Mouse (Mus musculus): ENCODE data around the gene Tbc1d2.
"Not testable (repeated sequence)": the region's sequence is repeated elsewhere in the genome, so short reads cannot be mapped to it uniquely, and the experiment has no call there.

Tbc1d2 gene

DNA sequence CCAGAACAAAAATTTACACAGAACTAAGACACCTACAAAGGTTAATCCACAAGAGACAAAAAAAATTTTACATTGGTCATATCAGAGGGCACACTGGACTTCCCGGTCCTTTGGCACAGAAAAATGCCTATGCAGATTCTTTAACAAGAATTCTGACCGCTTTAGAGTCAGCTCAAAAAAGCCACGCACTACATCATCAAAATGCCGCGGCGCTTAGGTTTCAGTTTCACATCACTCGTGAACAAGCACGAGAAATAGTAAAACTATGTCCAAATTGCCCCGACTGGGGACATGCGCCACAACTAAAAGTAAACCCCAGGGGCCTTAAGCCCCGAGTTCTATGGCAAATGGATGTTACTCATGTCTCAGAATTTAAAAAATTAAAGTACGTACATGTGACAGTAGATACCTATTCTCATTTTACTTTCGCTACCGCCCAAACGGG, 69.2 kb downstream of the Tbc1d2 start:
- DNase-seq (ENCODE audit: low spot score), result not testable (repeated sequence)

DNA sequence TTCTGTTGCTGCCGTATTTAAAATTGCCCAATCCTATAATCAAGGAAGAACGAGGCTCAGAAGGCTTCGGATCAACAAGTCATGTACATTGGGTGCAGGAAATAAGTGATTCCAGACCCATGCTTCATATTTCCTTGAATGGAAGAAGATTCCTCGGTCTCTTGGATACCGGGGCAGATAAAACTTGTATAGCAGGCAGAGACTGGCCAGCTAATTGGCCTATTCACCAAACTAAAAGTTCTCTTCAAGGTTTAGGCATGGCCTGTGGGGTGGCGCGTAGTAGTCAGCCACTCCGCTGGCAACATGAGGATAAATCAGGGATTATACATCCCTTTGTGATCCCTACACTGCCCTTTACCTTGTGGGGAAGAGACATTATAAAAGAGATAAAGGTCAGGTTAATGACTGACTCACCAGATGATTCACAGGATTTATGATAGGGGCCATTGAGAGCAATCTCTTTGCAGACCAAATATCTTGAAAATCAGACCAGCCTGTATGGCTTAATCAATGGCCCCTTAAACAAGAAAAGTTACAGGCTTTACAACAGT, 71.1 kb downstream of the Tbc1d2 start:
- DNase-seq (ENCODE audit: low spot score), result not testable (repeated sequence)

DNA sequence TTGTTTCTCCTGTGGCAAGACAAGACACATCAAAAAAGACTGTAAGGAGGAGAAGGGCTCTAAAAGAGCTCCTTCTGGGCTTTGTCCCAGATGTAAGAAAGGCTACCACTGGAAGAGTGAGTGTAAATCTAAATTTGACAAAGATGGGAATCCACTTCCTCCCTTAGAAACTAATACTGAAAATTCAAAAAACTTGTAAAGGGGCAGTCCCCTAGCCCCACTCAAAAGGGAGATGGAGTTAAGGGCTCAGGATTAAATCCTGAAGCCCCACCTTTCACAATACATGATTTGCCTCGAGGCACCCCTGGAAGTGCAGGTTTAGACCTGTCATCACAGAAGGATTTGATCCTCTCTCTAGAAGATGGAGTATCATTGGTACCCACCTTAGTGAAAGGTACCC, 71.8 kb downstream of the Tbc1d2 start:
- no peak for DNase-seq (ENCODE audit: low spot score)

DNA sequence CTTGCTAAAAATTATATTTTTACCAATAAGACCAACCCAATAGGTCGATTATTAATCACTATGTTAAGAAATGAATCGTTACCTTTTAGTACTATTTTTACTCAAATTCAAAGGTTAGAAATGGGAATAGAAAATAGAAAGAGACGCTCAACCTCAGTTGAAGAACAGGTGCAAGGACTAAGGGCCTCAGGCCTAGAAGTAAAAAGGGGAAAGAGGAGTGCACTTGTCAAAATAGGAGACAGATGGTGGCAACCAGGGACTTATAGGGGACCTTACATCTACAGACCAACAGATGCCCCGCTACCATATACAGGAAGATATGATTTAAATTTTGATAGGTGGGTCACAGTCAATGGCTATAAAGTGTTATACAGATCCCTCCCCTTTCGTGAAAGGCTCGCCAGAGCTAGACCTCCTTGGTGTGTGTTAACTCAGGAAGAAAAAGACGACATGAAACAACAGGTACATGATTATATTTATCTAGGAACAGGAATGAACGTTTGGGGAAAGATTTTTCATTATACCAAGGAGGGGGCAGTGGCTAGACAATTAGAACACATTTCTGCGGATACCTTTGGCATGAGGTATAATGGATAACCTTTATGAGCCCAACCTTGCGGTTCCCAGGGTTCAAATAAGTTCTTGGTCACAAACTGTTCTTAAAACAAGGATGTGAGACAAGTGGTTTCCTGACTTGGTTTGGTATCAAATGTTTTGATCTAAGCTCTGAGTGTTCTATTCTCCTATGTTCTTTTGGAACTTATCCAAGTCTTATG, 74.3 kb downstream of the Tbc1d2 start:
- not testable (repeated sequence) for DNase-seq (ENCODE audit: low spot score)

DNA sequence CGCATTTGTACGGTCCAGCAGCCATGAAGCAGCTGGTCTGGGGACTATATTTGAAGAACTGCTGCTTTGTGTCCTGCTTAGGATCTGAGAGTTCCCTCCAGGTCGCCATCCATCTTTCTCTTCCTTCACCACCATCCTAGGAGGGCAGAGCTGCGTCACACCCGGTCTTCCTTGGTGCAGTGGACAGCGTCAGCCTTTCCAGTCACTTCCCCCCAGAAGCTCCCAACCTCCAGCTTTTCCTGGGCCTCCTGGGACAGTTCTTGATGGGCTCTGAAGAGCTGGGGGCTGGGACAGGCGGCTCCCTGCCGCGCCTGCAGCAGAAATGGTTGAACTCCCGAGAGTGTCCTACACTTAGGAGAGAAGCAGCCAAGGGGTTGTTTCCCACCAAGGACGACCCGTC, 75.2 kb downstream of the Tbc1d2 start:
- DNase-seq (ENCODE audit: low spot score), result no peak

DNA sequence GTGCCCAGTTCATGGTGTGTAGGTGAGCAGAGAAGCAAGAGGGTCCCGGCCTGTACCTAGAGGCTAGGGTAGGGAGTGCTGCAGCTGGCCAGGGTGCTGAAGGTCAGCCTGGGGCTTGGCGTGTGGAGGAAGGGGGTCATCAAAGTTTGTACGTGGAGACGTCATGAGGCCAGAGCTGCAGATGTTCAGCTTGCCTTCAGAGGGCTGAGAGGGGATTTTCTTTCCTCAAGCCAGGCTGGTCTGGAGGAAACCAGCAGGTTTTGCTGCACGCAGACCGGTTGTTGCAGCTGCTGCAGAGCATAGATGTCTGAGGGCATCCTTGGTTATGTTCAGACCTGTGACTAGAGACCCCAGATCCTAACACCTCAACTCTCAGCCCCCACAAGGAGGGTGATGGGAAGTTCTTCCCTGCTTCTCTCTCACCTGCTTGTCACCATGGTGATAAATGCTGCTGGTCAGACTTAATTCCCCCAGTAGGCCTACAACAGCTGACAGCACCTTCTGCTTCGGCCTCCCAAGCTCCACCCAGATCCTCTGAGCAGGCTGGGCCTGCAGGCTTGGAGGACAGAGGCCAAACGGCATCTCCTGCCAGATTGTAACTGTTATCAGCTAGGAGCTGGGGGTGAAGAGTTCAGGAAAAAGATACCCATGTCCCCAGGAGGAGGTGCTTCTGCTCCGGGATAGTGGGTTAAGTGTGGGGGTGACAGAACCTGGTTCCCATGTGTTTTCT, 75.8 kb downstream of the Tbc1d2 start:
- DNase-seq (ENCODE audit: low spot score), result no peak

DNA sequence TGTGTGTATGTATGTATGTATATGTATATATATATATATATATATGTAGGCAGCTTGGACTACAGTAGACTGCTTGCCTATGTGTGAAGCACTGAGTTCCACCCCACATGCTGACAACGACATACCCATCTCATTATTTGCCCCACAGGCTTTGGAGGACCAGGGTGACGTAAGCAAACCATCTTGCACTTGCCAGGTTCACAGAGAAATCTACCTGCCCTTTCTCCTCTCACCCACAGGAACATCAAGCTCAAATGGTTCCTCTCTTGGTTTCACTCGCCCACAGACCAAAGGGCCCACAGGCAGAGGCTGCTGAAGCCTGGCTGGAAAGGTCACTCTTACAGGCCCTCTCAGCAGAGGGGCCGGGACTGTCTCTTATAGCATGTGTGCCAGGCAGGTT, 77.4 kb downstream of the Tbc1d2 start:
- DNase-seq (ENCODE audit: low spot score), result no peak

DNA sequence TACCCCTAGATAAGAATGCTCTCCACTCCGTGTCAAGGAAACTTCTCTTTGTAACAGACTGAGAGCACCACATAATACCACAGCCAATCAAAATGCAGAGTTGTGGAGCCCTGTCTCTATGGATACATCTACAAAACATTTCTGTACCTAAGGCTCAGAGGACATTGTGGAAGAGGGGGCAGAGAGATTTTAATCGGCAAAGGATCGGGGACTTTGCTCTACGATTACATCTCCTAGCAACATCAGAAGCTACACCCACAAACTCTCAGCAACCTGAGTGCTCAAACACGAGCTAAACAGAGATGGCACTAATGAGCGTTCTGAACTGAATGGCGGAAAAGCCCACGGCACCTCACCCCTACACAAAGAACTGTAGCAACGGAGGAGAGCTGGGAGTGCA, 78.3 kb downstream of the Tbc1d2 start:
- no peak for DNase-seq (ENCODE audit: low spot score)

DNA sequence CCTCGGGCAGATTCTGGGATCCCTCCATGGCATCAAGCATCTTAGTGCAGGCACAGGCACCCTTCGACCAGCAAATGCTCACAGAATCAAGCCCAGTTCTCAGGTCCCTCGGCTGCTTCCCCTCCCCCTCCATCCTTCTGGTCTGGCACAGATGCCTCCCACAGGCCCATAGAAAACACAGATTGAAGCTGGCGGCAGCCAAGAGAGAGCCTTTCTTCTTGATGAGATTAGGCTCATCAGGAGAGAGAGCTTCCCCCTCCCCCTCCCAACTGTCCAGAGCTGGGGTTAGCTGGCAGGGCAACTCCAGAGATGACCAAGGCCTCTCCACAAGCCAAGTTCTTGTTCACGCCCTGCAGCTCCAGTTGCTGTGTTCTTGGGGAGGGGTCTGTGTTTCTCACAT, 80.3 kb downstream of the Tbc1d2 start:
- DNase-seq (ENCODE audit: low spot score), result no peak

DNA sequence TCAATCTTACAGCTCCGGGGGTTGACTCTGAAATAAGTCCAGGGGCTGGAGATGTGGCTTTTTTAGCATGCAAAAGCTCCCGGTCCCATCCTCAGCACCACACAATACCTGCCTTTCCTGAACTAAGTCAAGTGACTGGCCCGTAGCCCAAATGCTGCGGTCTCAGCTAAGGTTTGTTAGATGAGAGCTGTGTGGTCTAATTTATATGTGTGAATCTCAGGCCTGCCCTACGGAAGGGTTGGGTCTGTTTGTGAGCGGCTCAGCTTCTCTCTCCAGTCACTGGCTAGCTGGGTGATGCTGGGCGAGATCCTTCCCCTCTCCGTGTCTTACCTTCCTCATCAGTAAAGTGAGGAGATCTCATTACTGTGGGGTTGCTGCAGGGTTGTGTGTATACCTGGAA, 81.8 kb downstream of the Tbc1d2 start:
- no peak for DNase-seq (ENCODE audit: low spot score)

DNA sequence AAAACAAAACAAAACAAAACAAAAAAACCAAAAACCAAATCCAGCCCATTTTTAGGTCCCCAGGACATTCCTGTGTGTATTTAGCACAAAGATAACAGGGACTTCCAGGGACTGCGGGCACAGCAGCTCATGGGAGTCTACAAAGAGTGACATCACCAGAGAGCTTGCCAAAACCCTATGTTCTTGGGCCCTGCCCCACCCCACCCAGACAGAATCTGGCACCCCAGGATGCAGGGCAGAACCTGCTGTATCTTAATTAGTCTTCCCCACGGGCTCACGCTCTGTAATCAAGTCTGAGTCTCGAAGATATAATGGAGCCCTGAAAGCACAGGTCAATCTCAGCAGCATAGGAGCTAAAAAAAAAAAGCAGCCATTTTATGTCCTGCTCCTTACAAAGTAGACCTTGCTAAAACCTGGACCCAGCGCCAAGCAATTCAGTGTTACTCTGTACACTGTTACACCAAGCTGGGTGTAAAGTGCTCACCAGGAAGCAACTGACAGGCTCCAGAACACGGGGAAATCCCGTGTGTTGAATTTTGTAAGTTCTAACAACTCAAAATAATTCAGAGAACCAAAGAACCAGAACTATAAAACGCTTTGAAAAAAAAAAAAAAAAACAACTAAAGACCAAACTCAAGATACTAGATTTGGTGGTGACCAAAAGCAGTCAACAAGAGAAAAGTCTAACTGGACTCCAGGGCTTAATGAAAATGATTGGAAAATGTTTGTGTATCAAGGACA, 82.9 kb downstream of the Tbc1d2 start:
- no peak for DNase-seq (ENCODE audit: low spot score)

DNA sequence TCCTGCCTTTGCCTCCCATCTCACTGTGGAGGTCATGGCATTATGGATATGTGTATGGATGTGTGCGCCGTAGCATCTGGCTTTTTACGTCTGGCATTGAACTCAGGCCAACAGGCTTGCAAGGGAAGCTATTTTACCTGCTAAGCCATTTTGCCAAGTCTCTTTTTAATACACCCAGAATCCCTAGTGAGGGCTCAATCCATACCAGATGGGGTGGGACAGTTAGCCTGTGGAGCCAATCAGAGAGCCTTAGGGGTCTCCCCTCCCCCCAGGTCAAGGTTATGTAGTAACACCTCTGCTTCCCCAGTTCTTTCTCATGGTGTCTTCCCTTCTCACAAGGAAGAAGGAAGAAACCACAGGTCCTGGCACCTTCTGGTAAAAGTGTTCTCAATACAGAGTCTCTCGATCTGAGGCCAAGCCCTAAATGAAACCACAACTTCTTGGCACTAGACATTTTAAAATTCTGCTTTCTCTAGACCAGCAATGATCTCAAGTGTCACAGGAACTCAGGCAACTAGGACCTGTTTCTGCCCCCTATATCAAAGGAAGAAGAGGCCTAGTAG, 84.5 kb downstream of the Tbc1d2 start:
- no peak for DNase-seq (ENCODE audit: low spot score)

DNA sequence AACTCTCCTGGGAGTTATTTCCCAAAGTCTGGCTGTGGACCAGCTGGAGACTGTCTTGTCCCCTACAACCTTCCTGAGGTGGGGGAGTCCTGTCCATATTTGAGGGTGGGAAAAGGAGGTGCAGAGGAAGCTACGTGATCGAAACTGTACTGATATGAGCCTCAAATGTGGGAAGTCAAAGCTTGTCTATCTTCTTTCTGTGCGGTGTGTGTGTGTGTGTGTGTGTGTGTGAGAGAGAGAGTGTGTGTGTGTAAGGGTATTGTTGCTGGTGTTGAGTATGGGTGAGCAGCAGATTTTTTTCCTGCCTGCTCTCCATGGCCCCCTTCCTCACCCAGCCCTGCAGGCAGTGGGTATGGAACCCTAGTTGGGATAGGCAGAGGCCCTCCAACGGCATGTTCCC, 85.8 kb downstream of the Tbc1d2 start:
- no peak for DNase-seq (ENCODE audit: low spot score)

DNA sequence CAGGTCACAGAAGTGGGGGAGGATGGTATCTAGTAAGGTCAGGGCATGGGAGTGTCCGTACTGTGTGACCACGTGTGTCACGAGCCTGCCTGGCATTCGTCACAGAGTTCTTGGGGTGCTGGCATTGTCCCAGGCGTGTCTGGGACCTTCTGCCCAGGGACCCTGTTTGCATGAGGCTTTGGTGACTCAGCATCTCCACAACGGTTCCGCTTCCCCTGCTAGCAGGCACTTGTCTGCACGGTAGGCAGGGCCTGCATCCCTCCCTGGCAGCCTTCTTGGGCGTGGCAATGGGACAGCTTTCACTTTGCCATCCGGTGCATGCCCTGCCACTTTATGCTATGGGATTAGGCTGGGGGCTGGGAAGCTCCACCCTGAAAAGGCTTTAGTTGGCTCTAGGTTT, 86.2 kb downstream of the Tbc1d2 start:
- peak; percentile 48 for DNase-seq (ENCODE audit: low spot score)

DNA sequence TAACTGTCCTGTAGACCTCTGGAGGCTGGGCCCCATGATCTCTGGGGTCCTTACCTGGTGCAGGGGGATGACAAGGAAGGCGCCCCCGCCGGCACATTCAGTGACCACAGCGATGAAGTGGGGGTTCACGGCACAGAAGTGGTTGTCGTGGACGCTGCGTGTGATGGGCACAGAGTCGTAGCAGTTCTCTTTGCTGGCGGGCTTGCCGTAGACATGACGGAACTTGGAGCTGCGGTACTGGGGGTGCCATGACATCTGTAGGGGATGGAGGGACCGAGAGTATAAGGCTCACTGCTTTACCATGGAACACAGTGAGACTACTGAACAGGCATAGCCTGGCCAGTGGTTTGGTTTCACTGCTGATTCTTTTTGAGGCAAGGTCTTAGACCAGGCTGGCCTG, 87.2 kb downstream of the Tbc1d2 start:
- no peak for DNase-seq (ENCODE audit: low spot score)

DNA sequence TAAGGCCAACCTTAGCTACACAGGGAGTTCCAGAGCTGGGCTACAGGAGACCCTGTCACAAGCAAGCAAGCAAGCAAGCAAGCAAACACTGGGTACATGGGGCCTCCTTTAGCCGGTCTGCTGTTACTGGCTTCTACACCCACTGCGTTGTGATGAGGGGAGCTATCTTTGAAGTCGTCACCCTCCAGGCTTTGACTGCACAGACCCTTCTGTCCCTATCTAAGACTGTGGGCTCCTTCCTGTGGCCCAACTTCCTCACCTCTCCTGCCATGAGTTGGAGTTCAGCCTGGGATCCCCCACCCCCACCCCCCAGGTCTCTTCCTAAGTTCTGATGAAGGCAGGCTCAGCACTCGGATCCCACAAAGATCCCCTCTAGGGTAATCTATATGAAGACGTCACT, 88.0 kb downstream of the Tbc1d2 start:
- DNase-seq (ENCODE audit: low spot score), result no peak

DNA sequence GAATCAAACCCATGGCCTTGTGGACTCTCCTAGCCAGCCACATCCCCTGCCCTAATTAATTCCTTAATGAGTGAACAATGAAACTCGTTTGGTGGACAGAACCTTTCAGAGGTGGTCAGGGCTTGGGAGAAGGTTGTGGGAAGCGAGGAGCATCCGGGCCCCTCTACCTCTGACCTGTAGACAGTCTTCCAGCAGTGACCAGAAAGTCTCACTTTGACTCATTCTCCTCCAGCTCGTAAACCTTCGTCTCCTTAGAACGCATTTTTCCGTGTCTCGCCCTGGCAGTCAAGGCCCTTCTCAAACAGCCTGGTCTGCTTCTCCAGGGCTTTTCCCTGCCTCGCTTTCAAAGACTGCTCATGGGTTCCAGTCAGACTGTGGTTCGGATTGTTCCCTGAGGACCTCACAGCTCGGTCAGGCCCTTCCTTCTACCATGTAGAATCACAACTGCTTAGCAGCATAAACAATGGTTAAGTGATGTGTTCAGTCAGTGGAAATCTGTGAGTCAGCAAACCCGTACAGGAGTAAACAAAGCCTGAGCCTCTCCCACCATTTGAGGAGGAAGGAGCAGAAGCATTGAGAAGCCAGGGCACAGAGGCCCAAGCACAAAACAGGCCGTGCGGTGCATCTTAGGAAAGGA, 89.8 kb downstream of the Tbc1d2 start:
- DNase-seq (ENCODE audit: low spot score), result no peak

DNA sequence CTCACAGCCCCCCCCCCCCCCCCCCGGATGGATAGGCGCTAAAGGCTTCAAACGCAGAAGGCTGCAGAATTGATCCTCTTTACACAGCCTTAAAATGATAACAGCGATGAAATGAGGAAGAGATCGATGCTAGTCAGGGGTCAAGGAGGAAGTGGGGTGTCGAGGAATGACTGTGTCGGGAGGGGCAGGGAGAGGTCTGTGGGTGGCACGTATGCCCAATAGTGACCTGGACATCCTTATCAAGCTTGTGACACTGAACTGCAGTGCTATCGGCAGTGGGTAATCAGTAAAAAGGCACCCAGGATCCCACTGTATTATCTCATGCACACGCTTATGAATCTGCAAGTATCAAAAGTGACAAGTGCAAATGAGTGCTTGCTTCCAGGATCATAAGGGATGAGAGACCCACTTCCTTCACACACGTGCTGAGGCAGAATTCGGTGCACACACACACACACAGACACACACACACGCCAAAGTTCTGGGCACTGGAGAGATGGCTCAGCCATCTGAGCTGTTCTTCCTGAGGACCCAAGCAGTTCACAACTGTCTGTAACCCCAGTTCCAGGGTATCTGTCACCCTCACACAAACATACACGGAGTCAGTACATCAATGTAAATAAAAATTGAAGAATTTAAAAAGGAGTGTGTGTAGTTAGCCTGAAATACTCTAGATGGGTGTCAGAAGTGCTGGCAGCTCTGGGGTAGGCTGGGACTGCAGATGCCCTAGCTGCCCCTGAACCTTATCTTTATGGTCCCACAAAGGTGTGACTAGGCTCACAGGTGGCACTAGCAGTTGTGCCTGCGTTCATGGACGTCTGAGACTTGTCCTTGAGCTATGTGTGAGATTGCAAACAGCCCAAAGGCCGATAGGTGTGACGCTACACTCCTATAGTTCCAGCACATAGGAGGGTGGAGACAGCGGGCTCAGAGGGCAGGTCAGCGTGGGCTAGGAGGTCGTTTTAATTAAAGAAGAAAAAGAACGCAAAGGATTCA, 91.0 kb downstream of the Tbc1d2 start:
- DNase-seq (ENCODE audit: low spot score), result no peak

DNA sequence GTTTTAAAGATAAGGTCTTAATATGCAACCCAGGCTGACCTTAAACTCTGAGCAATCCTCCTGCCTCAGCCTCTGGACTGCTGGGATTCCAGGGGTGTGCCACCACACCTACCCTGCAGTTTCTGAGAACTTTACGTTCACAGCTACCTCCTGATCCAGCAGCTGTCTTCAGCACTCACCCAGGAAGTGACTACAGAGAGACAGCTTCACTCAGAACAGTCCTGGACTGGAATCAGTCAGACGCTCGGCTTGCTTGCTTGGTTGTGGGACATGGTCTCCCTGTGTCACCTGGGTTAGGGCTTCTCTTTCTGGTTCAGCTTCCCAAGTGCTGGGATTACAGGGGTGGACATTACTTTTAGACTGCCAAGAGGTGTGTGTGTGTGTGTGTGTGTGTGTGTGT, 93.1 kb downstream of the Tbc1d2 start:
- DNase-seq (ENCODE audit: low spot score), result no peak

DNA sequence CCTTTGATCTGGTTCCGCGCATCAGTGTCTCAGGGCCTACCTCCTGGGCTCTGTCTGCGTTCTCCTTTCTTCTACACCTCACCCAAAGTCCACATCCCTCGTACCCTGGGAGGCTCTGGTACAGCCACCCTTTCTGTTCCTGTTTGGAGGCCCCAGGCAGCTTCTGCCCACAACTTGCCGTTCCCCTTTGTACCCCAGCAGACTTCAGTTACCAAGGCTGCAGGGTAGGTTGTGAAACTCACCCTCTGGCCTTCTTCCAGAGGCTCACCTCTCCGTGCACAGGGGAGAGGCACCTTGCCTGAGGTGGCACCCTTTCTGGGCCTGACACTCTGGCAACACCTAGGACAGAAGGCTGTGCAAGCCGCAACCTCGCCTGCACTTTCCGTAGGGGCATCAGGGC, 94.2 kb downstream of the Tbc1d2 start:
- DNase-seq (ENCODE audit: low spot score), result no peak

Data from urinary bladder, postnatal 25 days (tissue).